Mouse (Mus musculus): ENCODE data around the gene Oprd1. TPM values are rescaled to one million over a fixed set of nuclear protein-coding genes. Genes with fewer than 3 reads are reported as not detected.

Oprd1 gene
- polyA plus RNA-seq, 2 experiments = 0.18 to 0.65 TPM

- DNase-seq (ENCODE audit: low spot score) (no peak), ATAC-seq (ENCODE audit: low FRiP score, low read depth) (no peak)
- Histone ChIP-seq H3K9ac (ENCODE audit: low read depth, low read length, severe bottlenecking) (no peak overlapping the region), H3K4me1 (ENCODE audit: control insufficient read depth, insufficient read depth, low read length) (no peaks in the 10 kb centered on the region), H3K9me3 (ENCODE audit: control insufficient read depth, low read length) (no peaks in the 10 kb centered on the region), H3K27ac (replicated peaks; ENCODE audit: low read depth, low read length) (no peak overlapping the region), H3K4me3 (replicated peaks; ENCODE audit: low read length) (no peak overlapping the region), H3K36me3 (ENCODE audit: control insufficient read depth, insufficient read depth, low read length) (no peaks in the 10 kb centered on the region), H3K4me2 (replicated peaks; ENCODE audit: low read depth, low read length, severe bottlenecking) (no peak overlapping the region), H3K27me3 (ENCODE audit: control insufficient read depth, insufficient read depth, low read length) (no peaks in the 10 kb centered on the region)
- no peak for TF ChIP-seq POLR2A (IDR thresholded peaks at IDR 0.05; ENCODE audit: borderline replicate concordance, extremely low read depth, insufficient read depth, insufficient read length)
- 32% methylated on average over 6 of the region's 6 CpGs for WGBS
Observed at GRCm38 (mm10) chr4:132128997-132129636, 15.2 kb downstream of the Oprd1 start.

- Histone ChIP-seq H3K9ac (ENCODE audit: low read depth, low read length, severe bottlenecking) (no peak overlapping the region), H3K4me1 (ENCODE audit: control insufficient read depth, insufficient read depth, low read length) (no peaks in the 10 kb centered on the region), H3K9me3 (ENCODE audit: control insufficient read depth, low read length) (no peaks in the 10 kb centered on the region), H3K4me3 (replicated peaks; ENCODE audit: low read length) (no peak overlapping the region), H3K4me2 (replicated peaks; ENCODE audit: low read depth, low read length, severe bottlenecking) (no peak overlapping the region), H3K27ac (replicated peaks; ENCODE audit: low read depth, low read length) (no peak overlapping the region), H3K27me3 (ENCODE audit: control insufficient read depth, insufficient read depth, low read length) (no peaks in the 10 kb centered on the region), H3K36me3 (ENCODE audit: control insufficient read depth, insufficient read depth, low read length) (no peaks in the 10 kb centered on the region)
- DNase-seq (ENCODE audit: low spot score) = no peak
- ATAC-seq (ENCODE audit: low FRiP score, low read depth) = no peak
- no peak for TF ChIP-seq POLR2A (IDR thresholded peaks at IDR 0.05; ENCODE audit: borderline replicate concordance, extremely low read depth, insufficient read depth, insufficient read length)
- 82% methylated on average over 8 of the region's 8 CpGs for WGBS
Observed at GRCm38 (mm10) chr4:132127091-132127490, 17.2 kb downstream of the Oprd1 start.

GRCm38 (mm10) chr4:132123166-132123565 is 21.1 kb downstream of the Oprd1 start:
- WGBS = 96% methylated on average over 1 of the region's 1 CpGs
- TF ChIP-seq POLR2A (IDR thresholded peaks at IDR 0.05; ENCODE audit: borderline replicate concordance, extremely low read depth, insufficient read depth, insufficient read length) = no peak
- Histone ChIP-seq H3K4me2 (replicated peaks; ENCODE audit: low read depth, low read length, severe bottlenecking) (no peak overlapping the region), H3K9me3 (ENCODE audit: control insufficient read depth, low read length) (no peaks in the 10 kb centered on the region), H3K27me3 (ENCODE audit: control insufficient read depth, insufficient read depth, low read length) (no peaks in the 10 kb centered on the region), H3K4me3 (replicated peaks; ENCODE audit: low read length) (no peak overlapping the region), H3K36me3 (ENCODE audit: control insufficient read depth, insufficient read depth, low read length) (no peaks in the 10 kb centered on the region), H3K27ac (replicated peaks; ENCODE audit: low read depth, low read length) (no peak overlapping the region), H3K9ac (ENCODE audit: low read depth, low read length, severe bottlenecking) (no peak overlapping the region), H3K4me1 (ENCODE audit: control insufficient read depth, insufficient read depth, low read length) (no peaks in the 10 kb centered on the region)
- DNase-seq (ENCODE audit: low spot score) (no peak), ATAC-seq (ENCODE audit: low FRiP score, low read depth) (no peak)

- H3K27ac ChIP-seq (replicated peaks; ENCODE audit: low read depth, low read length) = no peak overlapping the region
- no peak for ATAC-seq (ENCODE audit: low FRiP score, low read depth)
Observed at GRCm38 (mm10) chr4:132121674-132122073, 22.6 kb downstream of the Oprd1 start.

GRCm38 (mm10) chr4:132119566-132119965 is 24.7 kb downstream of the Oprd1 start:
- H3K4me3 ChIP-seq (replicated peaks; ENCODE audit: low read length) = no peak overlapping the region
- no peaks in the 10 kb centered on the region for H3K4me1 ChIP-seq (ENCODE audit: control insufficient read depth, insufficient read depth, low read length)
- no peaks in the 10 kb centered on the region for H3K27me3 ChIP-seq (ENCODE audit: control insufficient read depth, insufficient read depth, low read length)
- no peaks in the 10 kb centered on the region for H3K9me3 ChIP-seq (ENCODE audit: control insufficient read depth, low read length)
- no peak for DNase-seq (ENCODE audit: low spot score)
- ATAC-seq (ENCODE audit: low FRiP score, low read depth) = no peak
- no peak for TF ChIP-seq POLR2A (IDR thresholded peaks at IDR 0.05; ENCODE audit: borderline replicate concordance, extremely low read depth, insufficient read depth, insufficient read length)
- no peak overlapping the region for H3K4me2 ChIP-seq (replicated peaks; ENCODE audit: low read depth, low read length, severe bottlenecking)
- H3K9ac ChIP-seq (ENCODE audit: low read depth, low read length, severe bottlenecking) = peak overlapping the region; percentile 25; the same call in 1 of the 2 replicates
- H3K27ac ChIP-seq (replicated peaks; ENCODE audit: low read depth, low read length) = no peak overlapping the region
- WGBS = 50% methylated on average over 9 of the region's 9 CpGs
- no peaks in the 10 kb centered on the region for H3K36me3 ChIP-seq (ENCODE audit: control insufficient read depth, insufficient read depth, low read length)

More at GRCm38 (mm10) chr4:132121674-132122073, 22.6 kb downstream of the Oprd1 start:
- Histone ChIP-seq H3K4me2 (replicated peaks; ENCODE audit: low read depth, low read length, severe bottlenecking) (no peak overlapping the region), H3K27me3 (ENCODE audit: control insufficient read depth, insufficient read depth, low read length) (no peaks in the 10 kb centered on the region), H3K9me3 (ENCODE audit: control insufficient read depth, low read length) (no peaks in the 10 kb centered on the region), H3K4me1 (ENCODE audit: control insufficient read depth, insufficient read depth, low read length) (no peaks in the 10 kb centered on the region), H3K36me3 (ENCODE audit: control insufficient read depth, insufficient read depth, low read length) (no peaks in the 10 kb centered on the region), H3K4me3 (replicated peaks; ENCODE audit: low read length) (no peak overlapping the region), H3K9ac (ENCODE audit: low read depth, low read length, severe bottlenecking) (no peak overlapping the region)
- no peak for DNase-seq (ENCODE audit: low spot score)
- WGBS = 77% methylated on average over 5 of the region's 5 CpGs
- no peak for TF ChIP-seq POLR2A (IDR thresholded peaks at IDR 0.05; ENCODE audit: borderline replicate concordance, extremely low read depth, insufficient read depth, insufficient read length)

Data from limb, embryonic 14.5 days (tissue).